Mouse (Mus musculus): ENCODE results near the gene Trim30b. TPM values are rescaled to one million over a fixed set of nuclear protein-coding genes. Genes with fewer than 3 reads are reported as not detected.

Trim30b gene
- polyA plus RNA-seq (2011; ENCODE audit: insufficient read depth, insufficient read length, low read depth, missing spikeins), result not detected in 2 replicates

DNA sequence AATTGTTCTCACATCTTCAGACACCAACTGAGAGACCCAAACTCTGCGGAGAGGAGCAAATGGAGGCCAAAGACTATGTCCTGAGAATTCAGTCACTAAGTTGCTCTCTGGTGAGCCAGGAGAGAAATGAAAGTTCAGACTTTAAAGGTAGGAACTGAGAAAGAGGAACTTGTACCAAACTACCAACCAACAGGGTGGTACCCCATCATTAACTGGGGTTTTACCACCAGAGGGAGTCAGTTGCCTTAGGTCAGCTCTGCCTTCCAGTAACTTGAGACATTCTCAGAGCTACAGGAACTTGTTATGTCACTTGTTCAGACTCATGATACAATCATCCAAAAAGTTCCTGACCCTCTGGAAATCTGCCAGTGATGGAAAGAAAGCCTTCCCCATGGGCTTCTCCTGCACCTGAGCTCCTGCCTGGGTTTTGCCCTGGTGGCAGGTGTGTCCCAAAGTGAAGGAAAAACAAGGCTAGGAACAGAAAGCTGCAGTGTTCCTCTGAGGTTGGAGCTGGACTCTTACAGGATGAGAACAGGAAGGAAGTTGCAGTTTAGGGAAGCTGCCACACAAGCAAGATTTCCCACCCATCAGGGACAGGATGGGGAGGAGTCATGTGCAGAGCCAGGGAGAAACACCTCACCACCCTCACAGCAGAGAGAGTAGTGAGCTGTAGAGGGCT lies at the start of gene Trim30b:
Trim30b (minus strand) TSS at position 149 of the 679 bp plus-strand sequence.
- Histone ChIP-seq H3K9ac (ENCODE audit: low read depth, poor library complexity, severe bottlenecking) (no peak within 1 kb of the TSS), H3K4me3 (ENCODE audit: low read depth, low read length) (no peak within 1 kb of the TSS), H3K9me3 (replicated peaks; ENCODE audit: control insufficient read depth, insufficient read depth, low read length, poor library complexity, severe bottlenecking) (no peaks in the 10 kb centered on the region), H3K36me3 (ENCODE audit: control insufficient read depth, insufficient read depth, low read length, poor library complexity, severe bottlenecking) (no peaks in the 10 kb centered on the region), H3K27me3 (ENCODE audit: control insufficient read depth, insufficient read depth, low read length, poor library complexity, severe bottlenecking) (no peaks in the 10 kb centered on the region), H3K4me1 (ENCODE audit: control insufficient read depth, insufficient read depth, low read length) (no peaks in the 10 kb centered on the region), H3K27ac (ENCODE audit: insufficient read depth, low read length) (no peak within 1 kb of the TSS)
- no peak for TF ChIP-seq EP300 (IDR thresholded peaks at IDR 0.05; ENCODE audit: insufficient read depth, low read depth, low read length)
- no peak for TF ChIP-seq CTCF (IDR thresholded peaks at IDR 0.05; ENCODE audit: low read depth, low read length)
- no peak for TF ChIP-seq POLR2A (IDR thresholded peaks at IDR 0.05; ENCODE audit: insufficient read depth, low read length)

DNA sequence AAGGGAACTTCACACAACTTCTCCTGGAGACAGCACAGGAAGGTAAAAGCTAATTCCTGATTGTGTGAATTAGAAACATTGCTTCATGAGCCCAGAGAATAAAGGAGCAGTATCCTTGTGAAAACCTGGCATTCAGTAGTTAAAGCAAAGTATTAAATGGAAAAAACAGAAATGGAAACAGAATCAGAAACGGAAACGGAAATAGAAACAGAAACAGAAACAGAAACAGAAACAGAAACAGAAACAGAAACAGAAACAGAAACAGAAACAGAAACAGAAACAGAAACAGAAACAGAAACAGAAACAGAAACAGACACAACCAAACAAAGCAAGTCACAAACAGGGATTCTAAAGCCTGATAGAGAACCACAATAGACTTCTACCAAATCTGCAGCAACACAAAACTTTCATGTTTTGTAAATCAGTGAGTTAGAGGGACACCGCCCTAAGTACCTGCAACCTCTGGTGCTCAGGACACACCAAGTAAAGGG lies 34.8 kb upstream of the Trim30b start:
- Histone ChIP-seq H3K9me3 (replicated peaks; ENCODE audit: control insufficient read depth, insufficient read depth, low read length, poor library complexity, severe bottlenecking) (no peaks in the 10 kb centered on the region), H3K36me3 (ENCODE audit: control insufficient read depth, insufficient read depth, low read length, poor library complexity, severe bottlenecking) (no peaks in the 10 kb centered on the region), H3K27me3 (ENCODE audit: control insufficient read depth, insufficient read depth, low read length, poor library complexity, severe bottlenecking) (no peaks in the 10 kb centered on the region), H3K4me3 (ENCODE audit: low read depth, low read length) (no peak overlapping the region), H3K27ac (ENCODE audit: insufficient read depth, low read length) (no peak overlapping the region), H3K4me1 (ENCODE audit: control insufficient read depth, insufficient read depth, low read length) (no peaks in the 10 kb centered on the region), H3K9ac (ENCODE audit: low read depth, poor library complexity, severe bottlenecking) (no peak overlapping the region)
- TF ChIP-seq POLR2A (IDR thresholded peaks at IDR 0.05; ENCODE audit: insufficient read depth, low read length) (no peak), CTCF (IDR thresholded peaks at IDR 0.05; ENCODE audit: low read depth, low read length) (no peak)

DNA sequence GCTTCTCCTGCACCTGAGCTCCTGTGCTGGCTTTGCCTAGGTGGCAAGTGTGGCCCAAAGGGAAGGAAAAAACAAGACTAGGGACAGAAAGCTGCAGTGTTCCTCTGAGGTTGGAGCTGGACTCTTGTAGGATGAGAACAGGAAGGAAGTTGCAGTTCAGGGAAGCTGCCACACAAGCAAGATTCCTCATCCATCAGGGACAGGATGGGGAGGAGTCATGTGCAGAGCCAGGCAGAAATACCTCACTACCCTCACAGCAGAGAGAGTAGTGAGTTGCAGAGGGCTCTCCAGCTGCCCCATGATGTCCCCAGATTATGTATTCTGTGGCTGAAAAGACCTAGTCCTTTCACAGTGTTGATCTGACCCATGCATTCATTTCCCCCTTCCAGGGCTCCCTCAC lies 31.5 kb upstream of the Trim30b start:
- Histone ChIP-seq H3K4me3 (ENCODE audit: low read depth, low read length) (no peak overlapping the region), H3K27ac (ENCODE audit: insufficient read depth, low read length) (no peak overlapping the region), H3K4me1 (ENCODE audit: control insufficient read depth, insufficient read depth, low read length) (no peaks in the 10 kb centered on the region), H3K9ac (ENCODE audit: low read depth, poor library complexity, severe bottlenecking) (no peak overlapping the region), H3K27me3 (ENCODE audit: control insufficient read depth, insufficient read depth, low read length, poor library complexity, severe bottlenecking) (no peaks in the 10 kb centered on the region), H3K9me3 (replicated peaks; ENCODE audit: control insufficient read depth, insufficient read depth, low read length, poor library complexity, severe bottlenecking) (no peaks in the 10 kb centered on the region), H3K36me3 (ENCODE audit: control insufficient read depth, insufficient read depth, low read length, poor library complexity, severe bottlenecking) (no peaks in the 10 kb centered on the region)
- no peak for TF ChIP-seq POLR2A (IDR thresholded peaks at IDR 0.05; ENCODE audit: insufficient read depth, low read length)
- no peak for TF ChIP-seq EP300 (IDR thresholded peaks at IDR 0.05; ENCODE audit: insufficient read depth, low read depth, low read length)
- no peak for TF ChIP-seq CTCF (IDR thresholded peaks at IDR 0.05; ENCODE audit: low read depth, low read length)

DNA sequence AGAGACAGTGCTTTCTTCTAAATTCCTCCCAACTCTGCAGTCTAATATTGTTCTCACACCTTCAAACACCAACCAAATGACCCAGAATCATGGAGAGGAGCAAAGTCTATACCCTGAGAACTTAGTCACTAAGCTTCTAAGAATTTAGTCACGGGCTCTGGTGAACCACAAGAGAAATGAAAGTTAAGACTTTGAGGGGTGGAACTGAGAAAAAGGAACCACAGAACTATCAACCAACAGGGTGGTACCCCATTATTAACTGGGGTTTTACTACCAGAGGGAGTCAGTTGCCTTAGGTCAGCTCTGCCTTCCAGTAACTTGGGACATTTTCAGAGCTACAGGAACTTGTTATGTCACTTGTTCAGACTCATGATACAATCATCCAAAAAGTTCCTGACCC lies 31.0 kb upstream of the Trim30b start, which contains the start of gene Trim30c:
Trim30c (minus strand) TSS at position 140 of the 400 bp plus-strand sequence.
- H3K27ac ChIP-seq (ENCODE audit: insufficient read depth, low read length), result no peak within 1 kb of the TSS
- no peaks in the 10 kb centered on the region for H3K27me3 ChIP-seq (ENCODE audit: control insufficient read depth, insufficient read depth, low read length, poor library complexity, severe bottlenecking)
- H3K4me3 ChIP-seq (ENCODE audit: low read depth, low read length), result no peak within 1 kb of the TSS
- H3K9ac ChIP-seq (ENCODE audit: low read depth, poor library complexity, severe bottlenecking), result no peak within 1 kb of the TSS
- H3K36me3 ChIP-seq (ENCODE audit: control insufficient read depth, insufficient read depth, low read length, poor library complexity, severe bottlenecking), result no peaks in the 10 kb centered on the region
- no peaks in the 10 kb centered on the region for H3K4me1 ChIP-seq (ENCODE audit: control insufficient read depth, insufficient read depth, low read length)
- TF ChIP-seq EP300 (IDR thresholded peaks at IDR 0.05; ENCODE audit: insufficient read depth, low read depth, low read length) (no peak), CTCF (IDR thresholded peaks at IDR 0.05; ENCODE audit: low read depth, low read length) (no peak), POLR2A (IDR thresholded peaks at IDR 0.05; ENCODE audit: insufficient read depth, low read length) (no peak)
- no peaks in the 10 kb centered on the region for H3K9me3 ChIP-seq (replicated peaks; ENCODE audit: control insufficient read depth, insufficient read depth, low read length, poor library complexity, severe bottlenecking)

DNA sequence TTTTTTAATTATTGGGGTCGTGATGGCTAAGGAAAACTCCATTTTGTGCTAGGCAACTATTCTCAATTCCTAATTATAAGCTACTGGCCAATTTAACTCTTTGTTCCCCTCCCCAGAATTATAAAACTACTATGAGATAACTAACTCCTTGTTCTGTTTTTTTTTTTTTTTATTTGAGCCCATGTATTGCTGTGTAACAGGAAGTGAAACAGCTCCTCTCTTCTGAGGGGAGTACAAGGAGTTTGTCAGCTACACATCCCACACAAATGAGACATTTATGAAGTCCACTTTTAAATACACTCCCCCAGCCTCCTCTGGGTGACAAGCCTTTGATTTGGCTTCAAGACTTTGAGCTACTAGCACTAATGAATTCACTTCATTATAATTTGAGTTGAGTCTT lies 28.8 kb upstream of the Trim30b start:
- Histone ChIP-seq H3K27ac (ENCODE audit: insufficient read depth, low read length) (no peak overlapping the region), H3K9ac (ENCODE audit: low read depth, poor library complexity, severe bottlenecking) (no peak overlapping the region), H3K9me3 (replicated peaks; ENCODE audit: control insufficient read depth, insufficient read depth, low read length, poor library complexity, severe bottlenecking) (0 out of 2 replicates have a peak, but pooled peaks cover 3% of the 10 kb centered on the region), H3K27me3 (ENCODE audit: control insufficient read depth, insufficient read depth, low read length, poor library complexity, severe bottlenecking) (no peaks in the 10 kb centered on the region), H3K36me3 (ENCODE audit: control insufficient read depth, insufficient read depth, low read length, poor library complexity, severe bottlenecking) (no peaks in the 10 kb centered on the region), H3K4me3 (ENCODE audit: low read depth, low read length) (no peak overlapping the region), H3K4me1 (ENCODE audit: control insufficient read depth, insufficient read depth, low read length) (no peaks in the 10 kb centered on the region)
- TF ChIP-seq EP300 (IDR thresholded peaks at IDR 0.05; ENCODE audit: insufficient read depth, low read depth, low read length), result no peak
- TF ChIP-seq CTCF (IDR thresholded peaks at IDR 0.05; ENCODE audit: low read depth, low read length), result no peak
- no peak for TF ChIP-seq POLR2A (IDR thresholded peaks at IDR 0.05; ENCODE audit: insufficient read depth, low read length)

DNA sequence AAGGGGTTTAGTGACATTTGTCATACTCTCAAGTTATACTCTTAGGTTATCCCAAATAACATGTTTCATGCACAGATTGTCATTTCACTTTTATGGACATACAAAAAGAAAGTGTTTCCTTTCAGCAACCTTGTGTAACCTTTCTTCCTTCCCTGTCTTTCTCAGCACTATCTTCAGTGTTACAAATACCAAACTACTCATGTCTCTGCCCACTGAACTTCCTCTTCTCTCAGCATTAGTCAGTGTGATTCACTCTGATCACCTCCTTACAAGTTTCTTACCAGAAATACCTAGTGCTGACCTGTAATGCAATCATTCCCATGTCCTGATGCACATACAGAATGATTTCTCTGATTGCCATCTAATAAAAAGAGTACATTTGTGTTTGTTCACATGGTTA lies 3.3 kb downstream of the Trim30b start:
- no peak for TF ChIP-seq CTCF (IDR thresholded peaks at IDR 0.05; ENCODE audit: low read depth, low read length)
- TF ChIP-seq POLR2A (IDR thresholded peaks at IDR 0.05; ENCODE audit: insufficient read depth, low read length), result no peak
- TF ChIP-seq EP300 (IDR thresholded peaks at IDR 0.05; ENCODE audit: insufficient read depth, low read depth, low read length), result no peak
- Histone ChIP-seq H3K27ac (ENCODE audit: insufficient read depth, low read length) (no peak overlapping the region), H3K9me3 (replicated peaks; ENCODE audit: control insufficient read depth, insufficient read depth, low read length, poor library complexity, severe bottlenecking) (no peaks in the 10 kb centered on the region), H3K9ac (ENCODE audit: low read depth, poor library complexity, severe bottlenecking) (no peak overlapping the region), H3K4me3 (ENCODE audit: low read depth, low read length) (no peak overlapping the region), H3K4me1 (ENCODE audit: control insufficient read depth, insufficient read depth, low read length) (no peaks in the 10 kb centered on the region), H3K27me3 (ENCODE audit: control insufficient read depth, insufficient read depth, low read length, poor library complexity, severe bottlenecking) (no peaks in the 10 kb centered on the region), H3K36me3 (ENCODE audit: control insufficient read depth, insufficient read depth, low read length, poor library complexity, severe bottlenecking) (no peaks in the 10 kb centered on the region)
